Mouse (Mus musculus): ENCODE data around the gene Lax1. TPM values are rescaled to one million over a fixed set of nuclear protein-coding genes. Genes with fewer than 3 reads are reported as not detected.

Gene Lax1
- 0.92 and 3.0 TPM in 2 replicates for polyA plus RNA-seq (2012; rRNA removed; ENCODE audit: low replicate concordance)

DNA sequence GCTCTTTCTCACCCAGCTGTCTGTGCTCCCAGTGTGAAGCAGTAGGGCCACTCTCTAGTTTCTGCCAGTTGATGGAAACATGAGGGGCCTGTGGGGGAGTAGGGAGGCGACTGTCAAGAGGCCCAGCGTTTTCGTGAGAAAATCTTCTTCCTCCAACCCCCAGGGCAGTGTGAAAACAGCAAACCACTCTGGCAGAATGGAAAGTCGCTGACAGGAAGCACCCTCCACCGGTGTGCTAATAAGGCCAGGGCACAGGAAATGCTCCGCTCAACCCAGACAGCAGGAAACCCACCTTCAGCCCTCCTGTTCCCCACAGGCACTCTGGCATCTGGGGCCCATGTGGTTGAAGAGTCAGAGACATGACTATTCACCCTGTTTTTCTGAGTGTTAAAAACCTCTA is at the start of gene Lax1:
Gene Lax1 (minus strand): TSS at position 212 of the 400 bp plus-strand sequence.

DNA sequence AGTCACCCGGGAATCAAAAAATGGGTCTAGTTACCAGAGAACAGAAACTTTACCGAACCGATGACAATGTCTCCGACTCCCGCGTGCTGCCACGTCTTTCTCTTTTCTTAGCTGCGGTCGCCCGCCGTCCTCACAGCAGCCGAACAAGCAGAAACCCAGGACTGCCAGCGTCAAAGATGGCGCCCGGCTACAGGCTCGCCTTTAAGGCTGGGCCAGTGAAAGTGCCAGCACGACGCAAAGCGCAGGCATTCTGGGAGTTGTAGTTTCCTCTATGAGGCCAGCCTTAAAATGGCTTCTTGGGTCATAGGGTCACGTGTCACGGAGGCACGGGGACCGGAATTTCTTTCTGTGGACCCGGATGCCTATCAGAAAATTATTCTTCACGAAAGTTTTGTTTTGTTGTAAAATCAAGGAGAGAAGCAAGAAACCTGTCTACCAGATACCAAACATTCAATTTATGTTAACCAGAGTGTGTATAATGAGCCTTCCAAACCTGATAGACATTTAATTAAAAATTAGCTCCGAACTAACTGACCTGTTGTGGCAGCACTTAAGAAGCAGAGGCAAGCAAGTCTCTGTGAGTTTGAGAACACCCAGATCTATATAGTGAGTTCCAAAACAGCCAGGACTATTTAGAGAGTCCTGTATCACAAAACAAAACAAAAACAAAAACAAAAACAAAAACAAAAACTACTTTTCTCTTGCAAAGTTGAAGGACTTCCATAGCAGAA is 28.5 kb downstream of the Lax1 start, which contains the start of gene Gm38394:
Gene Gm38394 (minus strand): TSS at position 116 of the 731 bp plus-strand sequence.

DNA sequence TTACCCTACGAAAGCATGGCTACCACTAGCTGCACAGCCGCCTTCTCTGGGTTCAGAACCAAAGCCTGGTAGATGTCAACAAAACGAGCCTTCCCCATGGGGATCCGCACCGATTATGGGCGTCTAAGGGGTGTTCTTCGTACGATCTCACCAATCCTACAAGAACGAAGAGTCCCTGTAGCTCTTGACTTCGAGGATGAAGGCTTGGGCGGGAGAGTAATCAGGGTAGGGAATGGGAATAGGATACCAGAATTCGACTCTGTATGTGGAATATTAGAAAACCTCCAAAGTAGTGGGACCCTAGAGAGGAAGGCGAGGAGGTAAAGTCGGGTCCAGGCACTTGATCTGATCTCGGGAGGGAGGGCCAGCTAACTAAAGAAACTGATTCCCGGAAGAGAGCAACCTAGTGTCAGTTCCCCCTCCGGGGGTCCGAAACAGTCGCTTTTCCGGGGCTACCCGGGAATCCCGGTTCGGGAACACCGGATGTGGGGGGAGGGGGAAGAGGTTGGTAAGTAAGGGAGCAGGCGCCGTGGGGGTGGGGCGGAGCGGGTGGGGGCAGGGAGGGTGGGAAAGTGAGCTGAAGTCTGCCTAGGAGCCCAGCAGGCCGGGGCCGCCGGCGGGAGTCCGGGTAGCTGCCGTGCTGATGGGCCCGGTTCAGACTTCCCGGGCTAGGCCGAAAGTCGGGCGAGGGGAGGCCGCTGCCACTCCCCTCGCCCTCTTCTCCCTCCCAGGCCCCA is 29.3 kb downstream of the Lax1 start, which contains the start of gene Zbed6:
Gene Zbed6 (minus strand): TSS at position 420 of the 737 bp plus-strand sequence.

Other genes starting within 250 kb of the Lax1 start
- 29.8 and 61.2 TPM in 2 replicates for gene Snrpe, start 79.8 kb downstream of the Lax1 start, polyA plus RNA-seq (2012; rRNA removed; ENCODE audit: low replicate concordance)
- gene Zbed6, start 29.2 kb downstream of the Lax1 start, polyA plus RNA-seq (2012; rRNA removed; ENCODE audit: low replicate concordance): 4.6 and 9.7 TPM in 2 replicates
- 2.7 and 7.8 TPM in 2 replicates for gene Gm38394, start 28.8 kb downstream of the Lax1 start, polyA plus RNA-seq (2012; rRNA removed; ENCODE audit: low replicate concordance)
- 38.6 and 62.2 TPM in 2 replicates for gene Atp2b4, start 110.9 kb upstream of the Lax1 start, polyA plus RNA-seq (2012; rRNA removed; ENCODE audit: low replicate concordance)
- 3.3 and 20.3 TPM in 2 replicates for gene Optc, start 217.9 kb upstream of the Lax1 start, polyA plus RNA-seq (2012; rRNA removed; ENCODE audit: low replicate concordance)
- gene Prelp, start 231.3 kb upstream of the Lax1 start, polyA plus RNA-seq (2012; rRNA removed; ENCODE audit: low replicate concordance): 68.2 and 519 TPM in 2 replicates

All from subcutaneous adipose tissue, adult 2 months (tissue).